Mouse (Mus musculus): Measurements from ENCODE around the gene Ccdc77.

The Ccdc77 gene

GRCm38 (mm10) chr6:120363688-120364522 lies at the start of gene Ccdc77, which contains the start of gene Kdm5a:
Gene Ccdc77 (minus strand): TSS chr6:120364374.
Gene Kdm5a (plus strand): TSS chr6:120364124.
- peak; percentile 93 for DNase-seq (ENCODE audit: low spot score)

GRCm38 (mm10) chr6:120403936-120404335 lies 39.8 kb upstream of the Ccdc77 start:
- DNase-seq (ENCODE audit: low spot score) = no peak

GRCm38 (mm10) chr6:120395622-120396345 lies 31.6 kb upstream of the Ccdc77 start:
- DNase-seq (ENCODE audit: low spot score) = no peak

GRCm38 (mm10) chr6:120392811-120393210 lies 28.6 kb upstream of the Ccdc77 start:
- DNase-seq (ENCODE audit: low spot score) = no peak

- no peak for DNase-seq (ENCODE audit: low spot score)
Observed at GRCm38 (mm10) chr6:120390054-120390453, 25.9 kb upstream of the Ccdc77 start.

- no peak for DNase-seq (ENCODE audit: low spot score)
Observed at GRCm38 (mm10) chr6:120376736-120377135, 12.6 kb upstream of the Ccdc77 start.

- DNase-seq (ENCODE audit: low spot score) = no peak
Observed at GRCm38 (mm10) chr6:120365051-120365450, 877 bp upstream of the Ccdc77 start.

- DNase-seq (ENCODE audit: low spot score) = no peak
Observed at GRCm38 (mm10) chr6:120364523-120364905, 340 bp upstream of the Ccdc77 start.

GRCm38 (mm10) chr6:120362774-120363687 lies 1.1 kb downstream of the Ccdc77 start:
- no peak for DNase-seq (ENCODE audit: low spot score)

GRCm38 (mm10) chr6:120362124-120362523 lies 2.0 kb downstream of the Ccdc77 start:
- no peak for DNase-seq (ENCODE audit: low spot score)

GRCm38 (mm10) chr6:120356951-120357945 lies 6.9 kb downstream of the Ccdc77 start:
- DNase-seq (ENCODE audit: low spot score) = peak; percentile 84

GRCm38 (mm10) chr6:120356478-120356877 lies 7.7 kb downstream of the Ccdc77 start:
- DNase-seq (ENCODE audit: low spot score) = no peak

GRCm38 (mm10) chr6:120349018-120349417 lies 15.2 kb downstream of the Ccdc77 start:
- DNase-seq (ENCODE audit: low spot score) = no peak

GRCm38 (mm10) chr6:120343992-120344391 lies 20.2 kb downstream of the Ccdc77 start:
- no peak for DNase-seq (ENCODE audit: low spot score)

GRCm38 (mm10) chr6:120332351-120332750 lies 31.8 kb downstream of the Ccdc77 start:
- no peak for DNase-seq (ENCODE audit: low spot score)

GRCm38 (mm10) chr6:120324295-120324927 lies 39.8 kb downstream of the Ccdc77 start:
- peak; percentile 69 for DNase-seq (ENCODE audit: low spot score)

- no peak for DNase-seq (ENCODE audit: low spot score)
Observed at GRCm38 (mm10) chr6:120320369-120320768, 43.8 kb downstream of the Ccdc77 start.

- DNase-seq (ENCODE audit: low spot score) = no peak
Observed at GRCm38 (mm10) chr6:120319129-120319528, 45.0 kb downstream of the Ccdc77 start.

- no peak for DNase-seq (ENCODE audit: low spot score)
Observed at GRCm38 (mm10) chr6:120318303-120318940, 45.8 kb downstream of the Ccdc77 start.

GRCm38 (mm10) chr6:120312443-120312842 lies 51.7 kb downstream of the Ccdc77 start:
- DNase-seq (ENCODE audit: low spot score) = no peak
